Mouse (Mus musculus) inflammation-experienced regulatory T-cells, adult 16 weeks (primary cell): ENCODE measurements around the gene Thg1l. TPM values are rescaled to one million over a fixed set of nuclear protein-coding genes. Genes with fewer than 3 reads are reported as not detected.

Experiments
- polyA plus RNA-seq: library from polyadenylated mRNA; unstranded; fragments of 100-300 nt; shearing (Covaris generic); gene quantifications from one replicate; pipeline ENCODE4 v1.2.1, GENCODE M21; 2017

Thg1l gene
- polyA plus RNA-seq, result 6.6 TPM

DNA sequence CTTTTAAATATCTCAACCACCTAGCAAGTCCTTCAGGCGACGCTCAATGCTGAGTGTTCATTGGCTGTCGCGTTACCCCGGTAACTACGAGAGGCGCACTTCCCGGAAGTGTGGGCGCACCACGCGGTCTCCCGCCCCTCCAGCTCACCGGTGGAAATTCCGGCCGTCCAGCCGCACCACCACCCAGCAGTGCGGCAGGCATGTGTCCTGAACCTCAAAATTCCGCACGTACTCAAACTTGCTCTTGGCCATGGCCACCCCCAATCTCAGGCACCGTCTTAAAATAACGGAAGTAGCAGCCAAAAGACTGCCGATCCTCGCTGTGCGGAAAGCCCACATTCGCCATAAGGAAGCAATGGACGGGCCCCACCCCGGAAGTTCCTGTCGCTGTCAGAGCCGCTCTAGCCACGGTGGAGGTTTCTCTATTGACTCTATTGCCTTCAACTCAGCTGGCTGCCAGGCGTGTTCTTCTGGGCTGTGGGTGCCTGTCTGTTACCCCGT lies at the start of gene Thg1l:
Thg1l (minus strand) TSS at position 368 of the 501 bp plus-strand sequence.

DNA sequence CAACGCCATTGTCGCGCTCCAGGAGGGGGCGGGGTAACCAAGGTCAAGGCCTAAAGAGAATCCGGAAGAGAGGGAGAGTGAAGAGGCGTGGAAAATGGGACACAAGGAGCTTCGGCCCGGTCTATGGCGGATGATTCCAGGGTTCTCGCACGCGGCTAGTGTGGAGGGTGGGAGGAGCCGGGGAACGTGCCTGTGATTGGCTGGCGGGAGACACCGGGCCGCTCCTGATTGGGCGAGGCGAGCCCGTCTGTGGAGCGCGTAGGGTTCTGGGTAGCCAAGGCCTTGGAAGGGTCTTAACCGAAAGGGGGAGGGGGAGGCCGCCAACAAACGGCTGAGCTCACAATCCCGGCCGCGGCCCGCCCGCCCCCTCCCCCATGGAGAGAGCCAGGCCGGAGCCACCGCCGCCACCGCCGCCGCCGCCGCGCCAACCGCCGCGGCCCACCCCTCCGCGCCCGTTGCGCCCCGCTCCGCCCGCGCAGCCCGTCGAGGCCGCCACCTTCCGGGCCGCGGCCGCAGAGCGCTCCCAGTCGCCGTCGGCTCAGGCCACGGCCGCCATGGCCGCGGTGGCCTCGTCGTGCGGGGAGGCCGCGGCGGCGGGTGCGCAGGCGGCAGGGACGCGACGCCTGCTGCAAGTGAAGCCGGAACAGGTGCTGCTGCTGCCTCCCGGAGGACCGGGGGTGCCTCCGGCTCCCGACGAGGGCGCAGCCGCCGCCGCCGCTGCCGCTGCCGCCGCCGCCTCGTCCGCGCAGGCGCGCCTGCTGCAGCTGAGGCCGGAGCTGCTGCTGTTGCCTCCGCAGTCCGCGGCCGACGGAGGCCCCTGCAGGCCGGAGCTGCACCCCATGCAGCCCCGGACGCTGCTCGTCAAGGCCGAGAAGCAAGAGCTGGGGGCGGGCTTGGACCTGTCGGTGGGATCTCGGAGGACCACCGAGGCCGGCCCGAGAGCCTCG lies 24.9 kb upstream of the Thg1l start, which contains the start of gene Sox30:
Sox30 (plus strand) TSS at position 365 of the 947 bp plus-strand sequence.

DNA sequence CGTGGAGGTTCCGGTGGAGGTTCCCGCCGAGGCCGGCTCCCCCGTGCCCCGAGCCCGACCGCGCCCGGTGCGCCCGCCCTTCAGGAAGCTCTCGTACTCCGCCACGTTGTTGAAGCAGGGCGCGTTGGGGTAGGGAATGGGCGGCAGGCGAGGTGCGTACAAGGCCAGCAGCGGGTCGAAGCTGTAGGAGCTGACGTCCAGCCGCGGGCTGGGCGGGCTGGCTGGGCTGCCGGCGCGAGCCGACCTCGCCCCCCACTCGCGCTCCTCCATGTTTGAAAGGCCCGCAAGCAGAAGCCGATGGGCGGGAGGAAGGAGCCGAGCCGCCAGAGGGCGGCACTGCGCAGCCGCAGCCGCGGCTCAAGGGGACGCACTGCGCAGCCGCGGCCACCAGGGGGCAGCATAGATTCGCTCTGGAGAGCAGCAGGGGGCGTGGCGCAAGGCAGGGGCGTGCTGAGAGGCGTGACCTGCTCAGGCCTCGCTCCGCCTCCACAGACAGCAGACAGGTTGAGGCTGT lies 10.6 kb downstream of the Thg1l start, which contains the start of gene Lsm11:
Lsm11 (minus strand) TSS at position 293 of the 514 bp plus-strand sequence.

Other genes starting within 250 kb of the Thg1l start
- 50.7 TPM for gene Clint1, start 103.4 kb downstream of the Thg1l start, polyA plus RNA-seq
- gene Lsm11, start 10.6 kb downstream of the Thg1l start, polyA plus RNA-seq, result 2.7 TPM
- not detected for gene Sox30, start 24.8 kb upstream of the Thg1l start, polyA plus RNA-seq
- 8.0 TPM for gene Gm12166, start 96.8 kb upstream of the Thg1l start, polyA plus RNA-seq
- gene Adam19, start 100.5 kb upstream of the Thg1l start, polyA plus RNA-seq, result 61.0 TPM
- 0.30 TPM for gene Nipal4, start 211.0 kb upstream of the Thg1l start, polyA plus RNA-seq